Mouse (Mus musculus) embryonic facial prominence, embryonic 15.5 days (tissue): ENCODE measurements around the gene Themis3. TPM values are rescaled to one million over a fixed set of nuclear protein-coding genes. Genes with fewer than 3 reads are reported as not detected.
"Not testable (repeated sequence)": the region's sequence is repeated elsewhere in the genome, so short reads cannot be mapped to it uniquely, and the experiment has no call there.

ENCODE experiments used
- ATAC-seq: fragments of 200-750 bp; cut with Nextera tagmentation; 2 replicates; pipeline ENCODE4 v1.8.0; 2017; ENCODE audit warnings: low read depth, moderate TSS enrichment; ENCODE audit not compliant: insufficient number of reproducible peaks, low FRiP score, low TSS enrichment
- H3K27ac ChIP-seq: fragments of 300-500 bp; sonication (generic); replicated peaks from 2 replicates; pipeline ENCODE4 v1.5.1; 2015; ENCODE audit warnings: mild to moderate bottlenecking, inconsistent platforms
- H3K27me3 ChIP-seq: fragments of 300-500 bp; sonication (generic); 2 replicates; pipeline ENCODE4 v1.6.1; 2015; ENCODE audit warnings: inconsistent platforms
- H3K36me3 ChIP-seq: fragments of 300-500 bp; sonication (generic); 2 replicates; pipeline ENCODE4 v1.6.1; 2015; ENCODE audit warnings: mild to moderate bottlenecking, inconsistent platforms
- H3K4me1 ChIP-seq: fragments of 300-500 bp; sonication (generic); 2 replicates; pipeline ENCODE4 v1.6.1; 2015; ENCODE audit warnings: inconsistent platforms
- H3K4me2 ChIP-seq: fragments of 300-500 bp; sonication (generic); replicated peaks from 2 replicates; pipeline ENCODE4 v1.6.1; 2015; ENCODE audit warnings: mild to moderate bottlenecking, inconsistent platforms
- H3K4me3 ChIP-seq: fragments of 300-500 bp; sonication (generic); replicated peaks from 2 replicates; pipeline ENCODE4 v1.5.1; 2015; ENCODE audit warnings: mild to moderate bottlenecking, inconsistent platforms
- H3K9ac ChIP-seq: fragments of 300-500 bp; sonication (generic); 2 replicates; pipeline ENCODE4 v1.6.1; 2015; ENCODE audit warnings: inconsistent platforms
- H3K9me3 ChIP-seq: fragments of 300-500 bp; sonication (generic); replicated peaks from 2 replicates; pipeline ENCODE4 v1.6.1; 2016; ENCODE audit warnings: inconsistent platforms
- WGBS: fragments of 180-500 bp; shearing (Covaris S2); methylation state at CpG from one replicate; pipeline ENCODE4 v1.1.7; 2015; 5-methylcytosine and 5-hydroxymethylcytosine counted together
- polyA plus RNA-seq: library from polyadenylated mRNA; unstranded; fragments of >200 nt; fragmentation: Nextera tagmentation; extraction: Ambion mirVana; gene quantifications from 2 replicates; pipeline ENCODE4 v1.2.1, GENCODE M21; 2015

The Themis3 gene
- polyA plus RNA-seq, 1 experiment from 2014 or later = not detected

GRCm38 (mm10) chr17:66552690-66553089 is 41.7 kb downstream of the Themis3 start:
- WGBS = 80% methylated on average over 4 of the region's 4 CpGs
- peaks cover 4% of the 10 kb centered on the region; the same call in 1 of the 2 replicates for H3K9me3 ChIP-seq
- H3K36me3 ChIP-seq = no peaks in the 10 kb centered on the region
- H3K4me3 ChIP-seq = no peak overlapping the region
- H3K4me1 ChIP-seq = no peaks in the 10 kb centered on the region
- no peaks in the 10 kb centered on the region for H3K27me3 ChIP-seq
- ATAC-seq = no peak
- no peak overlapping the region for H3K4me2 ChIP-seq
- no peak overlapping the region for H3K9ac ChIP-seq
- no peak overlapping the region for H3K27ac ChIP-seq

- no peaks in the 10 kb centered on the region for H3K4me1 ChIP-seq
- H3K27ac ChIP-seq = no peak overlapping the region
- H3K4me2 ChIP-seq = no peak overlapping the region
- no peak overlapping the region for H3K4me3 ChIP-seq
- ATAC-seq = no peak
- no peak overlapping the region for H3K9ac ChIP-seq
- 83% methylated on average over 5 of the region's 5 CpGs for WGBS
- H3K9me3 ChIP-seq = peaks cover 4% of the 10 kb centered on the region; the same call in 1 of the 2 replicates
- H3K36me3 ChIP-seq = no peaks in the 10 kb centered on the region
- H3K27me3 ChIP-seq = no peaks in the 10 kb centered on the region
Measured at GRCm38 (mm10) chr17:66550486-66550885, 43.9 kb downstream of the Themis3 start.

DNA sequence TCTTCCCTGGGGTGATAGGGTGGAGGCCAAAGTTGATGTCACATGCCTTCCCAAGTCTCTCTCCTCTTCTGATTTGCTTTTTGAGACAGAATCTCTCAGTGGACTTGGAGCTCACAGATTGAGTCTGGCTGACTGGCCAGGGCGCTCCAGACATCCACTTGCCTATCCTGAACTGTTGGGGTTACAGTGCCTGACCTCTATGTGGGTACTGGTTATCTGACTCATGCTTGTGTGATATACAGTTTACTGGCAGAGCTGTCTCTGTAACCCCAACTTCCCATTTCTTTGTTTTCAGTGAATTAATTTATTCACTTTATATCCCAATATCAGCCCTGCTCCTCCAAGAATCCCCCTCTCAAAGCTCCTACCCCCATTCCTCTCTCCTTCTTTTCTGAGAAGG is 62.1 kb downstream of the Themis3 start:
- Histone ChIP-seq H3K4me1 (no peaks in the 10 kb centered on the region), H3K4me3 (no peak overlapping the region), H3K27ac (no peak overlapping the region), H3K36me3 (no peaks in the 10 kb centered on the region), H3K9ac (no peak overlapping the region), H3K27me3 (no peaks in the 10 kb centered on the region), H3K9me3 (0 out of 2 replicates have a peak, but pooled peaks cover 4% of the 10 kb centered on the region), H3K4me2 (no peak overlapping the region)
- WGBS = 86% methylated on average over 1 of the region's 1 CpGs
- ATAC-seq = no peak

- H3K4me1 ChIP-seq = peaks cover 6% of the 10 kb centered on the region
- no peak for ATAC-seq
- H3K27ac ChIP-seq = no peak overlapping the region
- H3K4me3 ChIP-seq = no peak overlapping the region
- 61% methylated on average over 5 of the region's 5 CpGs for WGBS
- H3K27me3 ChIP-seq = no peaks in the 10 kb centered on the region
- no peak overlapping the region for H3K4me2 ChIP-seq
- no peak overlapping the region for H3K9ac ChIP-seq
- H3K9me3 ChIP-seq = no peaks in the 10 kb centered on the region
- H3K36me3 ChIP-seq = no peaks in the 10 kb centered on the region
Measured at GRCm38 (mm10) chr17:66523396-66523795, 71.0 kb downstream of the Themis3 start.

GRCm38 (mm10) chr17:66522631-66523030 is 71.8 kb downstream of the Themis3 start:
- 55% methylated on average over 1 of the region's 1 CpGs for WGBS
- H3K4me2 ChIP-seq, H3K27ac ChIP-seq, H3K4me3 ChIP-seq, H3K9me3 ChIP-seq, H3K9ac ChIP-seq, ATAC-seq, H3K36me3 ChIP-seq, H3K27me3 ChIP-seq: not testable (repeated sequence)
- H3K4me1 ChIP-seq = peaks cover 12% of the 10 kb centered on the region

DNA sequence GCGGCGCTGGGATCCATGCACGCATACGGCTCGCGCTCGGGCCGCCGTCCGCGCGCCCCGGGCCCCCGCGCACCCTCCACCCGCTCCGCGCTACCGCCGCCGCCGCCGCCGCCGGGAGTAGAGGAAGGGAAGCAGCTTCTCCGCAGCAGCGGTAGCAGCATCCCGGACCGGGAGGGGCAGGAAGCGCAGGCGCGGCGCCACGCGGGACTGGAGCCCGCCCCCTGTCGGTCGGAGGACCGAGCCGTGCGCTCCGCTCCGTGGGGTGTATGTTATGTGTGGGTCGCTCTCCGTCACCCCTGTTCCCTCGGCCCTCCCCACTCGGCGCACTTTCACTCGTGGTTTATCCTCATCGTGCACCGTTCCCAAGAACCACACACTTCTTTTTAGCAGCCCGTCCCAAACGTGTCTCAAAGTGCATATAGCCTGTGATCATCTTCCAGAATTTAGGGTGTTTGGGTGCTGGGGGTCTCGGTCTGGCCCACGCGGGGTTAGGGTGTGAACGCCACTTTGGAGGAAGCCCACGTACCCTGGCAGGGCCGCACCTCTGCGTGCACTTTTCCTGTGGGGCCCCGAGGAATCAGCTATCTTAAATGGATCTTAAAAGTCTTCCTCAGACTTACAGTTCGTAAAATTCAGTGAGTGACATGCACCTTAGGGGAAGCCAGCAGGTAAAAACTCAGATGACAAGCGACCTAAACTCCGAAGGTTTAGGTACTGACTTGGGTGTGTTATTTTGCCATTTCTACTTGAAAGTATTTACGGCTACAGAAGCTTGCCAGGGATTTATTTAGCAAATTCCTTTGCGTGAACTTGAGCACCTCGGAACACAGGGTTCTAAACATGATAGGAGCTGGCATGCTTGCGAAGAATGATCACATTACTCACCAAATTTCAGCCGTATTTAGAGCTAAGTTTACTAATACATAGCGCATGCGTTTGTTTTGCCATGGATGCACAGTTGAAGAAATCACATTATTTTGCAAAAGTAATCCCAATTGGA is 74.6 kb downstream of the Themis3 start, which contains the start of gene Rab12:
Gene Rab12 (minus strand): TSS at position 176 of the 1,000 bp plus-strand sequence.
- Histone ChIP-seq H3K27ac (0 out of 2 replicates have a peak within 1 kb of the TSS, but pooled peaks have one; percentile 44), H3K4me2 (peak within 1 kb of the TSS; percentile 89), H3K9me3 (no peaks in the 10 kb centered on the region), H3K27me3 (no peaks in the 10 kb centered on the region), H3K4me3 (peak within 1 kb of the TSS; percentile 99), H3K36me3 (no peaks in the 10 kb centered on the region), H3K4me1 (peaks cover 23% of the 10 kb centered on the region), H3K9ac (peak within 1 kb of the TSS; percentile 98)
- WGBS = 6% methylated on average over 69 of the region's 71 CpGs
- ATAC-seq = peak; percentile 91

DNA sequence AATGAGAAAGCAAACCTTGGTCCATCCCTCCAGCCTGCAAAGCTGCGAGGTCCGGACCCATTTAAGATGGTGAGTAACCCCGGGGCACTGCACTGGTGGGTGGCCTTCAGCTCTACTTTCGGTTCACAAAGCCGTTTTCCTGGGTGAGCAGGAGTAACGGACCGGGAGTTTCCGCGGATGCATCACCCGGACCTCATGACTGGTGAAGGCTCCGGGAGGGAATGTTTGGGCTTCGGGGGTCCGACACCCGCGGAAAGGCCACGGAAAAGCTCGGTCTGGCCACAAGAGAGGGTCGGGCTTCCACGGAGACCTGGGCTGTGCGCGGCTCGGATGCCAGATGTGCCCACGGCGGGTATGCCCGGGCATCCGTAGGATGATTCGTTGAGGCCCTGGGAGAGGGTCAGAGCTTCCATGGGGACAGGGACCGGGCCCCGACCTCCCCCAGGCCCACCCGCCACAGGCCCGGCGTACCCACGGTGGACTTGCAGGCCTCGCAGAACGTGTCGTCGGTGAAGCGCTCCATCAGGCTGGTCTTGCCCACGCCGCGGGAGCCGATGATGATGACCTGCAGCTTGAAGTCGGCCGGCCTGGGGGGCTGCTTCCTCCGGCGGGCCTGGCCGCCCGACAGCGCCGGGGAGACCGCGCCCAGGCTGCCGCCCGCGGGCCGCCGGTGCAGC is 75.4 kb downstream of the Themis3 start:
- Histone ChIP-seq H3K36me3 (0 out of 2 replicates have a peak, but pooled peaks cover 3% of the 10 kb centered on the region), H3K9me3 (no peaks in the 10 kb centered on the region), H3K9ac (peak overlapping the region; percentile 98), H3K4me1 (peaks cover 27% of the 10 kb centered on the region), H3K4me2 (peak overlapping the region; percentile 89), H3K27ac (0 out of 2 replicates have a peak overlapping the region, but pooled peaks have one; percentile 44), H3K27me3 (no peaks in the 10 kb centered on the region), H3K4me3 (peak overlapping the region; percentile 99)
- ATAC-seq = peak; percentile 36; the same call in 1 of the 2 replicates
- WGBS = under 1% methylated on average over 57 of the region's 57 CpGs

GRCm38 (mm10) chr17:66516953-66517352 is 77.5 kb downstream of the Themis3 start:
- WGBS = 81% methylated on average over 4 of the region's 4 CpGs
- Histone ChIP-seq H3K9ac (no peak overlapping the region), H3K9me3 (no peaks in the 10 kb centered on the region), H3K27me3 (no peaks in the 10 kb centered on the region), H3K4me2 (no peak overlapping the region), H3K36me3 (peaks cover 7% of the 10 kb centered on the region; the same call in 1 of the 2 replicates), H3K4me1 (peaks cover 27% of the 10 kb centered on the region), H3K27ac (no peak overlapping the region), H3K4me3 (no peak overlapping the region)
- no peak for ATAC-seq

- ATAC-seq = no peak
- Histone ChIP-seq H3K4me2 (no peak overlapping the region), H3K27ac (no peak overlapping the region), H3K36me3 (peaks cover 7% of the 10 kb centered on the region; the same call in 1 of the 2 replicates), H3K9me3 (no peaks in the 10 kb centered on the region), H3K27me3 (no peaks in the 10 kb centered on the region), H3K4me3 (no peak overlapping the region), H3K9ac (no peak overlapping the region), H3K4me1 (peaks cover 35% of the 10 kb centered on the region)
- 84% methylated on average over 10 of the region's 10 CpGs for WGBS
Measured at GRCm38 (mm10) chr17:66514288-66514995, 80.0 kb downstream of the Themis3 start.

DNA sequence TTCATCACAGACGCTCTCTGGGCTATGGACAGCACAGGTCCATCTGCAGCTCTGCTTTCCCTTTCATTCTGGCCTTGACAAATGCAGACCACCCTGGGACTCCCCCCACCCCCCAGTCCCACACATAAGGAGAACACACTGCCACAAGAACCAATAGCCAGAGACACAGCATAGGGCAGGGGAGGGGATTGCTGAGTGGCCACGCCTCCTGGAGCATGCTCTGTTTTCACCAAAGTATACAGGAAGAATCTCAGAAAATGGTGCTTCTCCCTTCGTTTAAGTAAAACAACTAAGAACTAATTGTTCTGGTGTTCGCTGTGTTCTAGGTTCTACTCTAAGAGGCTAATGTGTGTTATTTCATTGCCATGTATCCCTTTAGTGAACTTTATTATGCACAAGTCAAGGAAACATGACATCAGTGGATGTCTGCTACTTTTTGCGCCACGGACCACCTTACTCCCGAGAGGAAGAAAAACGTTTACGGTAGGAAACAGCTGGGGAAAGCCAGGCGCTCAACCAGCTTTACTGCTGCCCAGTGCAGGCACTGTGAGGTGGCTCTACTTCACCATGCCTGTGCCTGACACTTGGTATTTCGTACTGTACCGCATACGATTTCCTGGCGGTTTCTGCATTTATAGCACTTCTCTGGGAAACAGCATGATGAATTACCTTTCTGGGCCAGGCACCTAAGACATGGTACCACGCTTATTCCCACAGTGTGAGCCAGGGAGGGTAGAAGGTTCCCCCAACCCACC is 82.0 kb downstream of the Themis3 start:
- 78% methylated on average over 15 of the region's 15 CpGs for WGBS
- ATAC-seq = no peak

More for the DNA sequence above, 82.0 kb downstream of the Themis3 start:
- Histone ChIP-seq H3K27ac (no peak overlapping the region), H3K9ac (no peak overlapping the region), H3K36me3 (peaks cover 13% of the 10 kb centered on the region; the same call in 1 of the 2 replicates), H3K27me3 (no peaks in the 10 kb centered on the region), H3K4me2 (no peak overlapping the region), H3K4me1 (peaks cover 24% of the 10 kb centered on the region), H3K9me3 (no peaks in the 10 kb centered on the region), H3K4me3 (no peak overlapping the region)
